Mouse (Mus musculus) heart, adult 2 months (tissue): Measurements from ENCODE around the gene Foxp1.

ENCODE experiments used
- CTCF ChIP-seq: fragments of 200-600 bp; IDR thresholded peaks from 2 replicates; pipeline ENCODE4 v1.8.1; 2022; ENCODE audit warnings: antibody characterized with exemption, mild to moderate bottlenecking, moderate library complexity
- EP300 ChIP-seq: fragments of 200-500 bp; IDR thresholded peaks from 2 replicates; pipeline ENCODE4 v1.6.1; 2011; ENCODE audit warnings: low read depth, low read length, control low read depth; ENCODE audit not compliant: insufficient read depth
- POLR2A ChIP-seq: fragments of 200-500 bp; IDR thresholded peaks from 2 replicates; pipeline ENCODE4 v1.6.1; 2011; ENCODE audit warnings: mild to moderate bottlenecking, low read depth, low read length, control low read depth; ENCODE audit not compliant: insufficient read depth

- no peak for TF ChIP-seq EP300
- no peak for TF ChIP-seq CTCF
- TF ChIP-seq POLR2A = no peak; the same call in 1 of the 2 replicates
These were observed 529.3 kb downstream of the Foxp1 start for GRCm38 (mm10) chr6:98993231-98993630.
